Mouse (Mus musculus) small intestine, adult 2 months (tissue): ENCODE data around the gene Mfn2.

ENCODE experiments used
- CTCF ChIP-seq: fragments of 200-500 bp; IDR thresholded peaks from 2 replicates; pipeline ENCODE4 v1.5.1; 2012; ENCODE audit warnings: low read depth, mild to moderate bottlenecking, control low read depth, inconsistent platforms, low read length, moderate library complexity, mixed read lengths; ENCODE audit not compliant: insufficient replicate concordance, insufficient read length; ENCODE audit errors: extremely low read depth
- POLR2A ChIP-seq: fragments of 200-500 bp; IDR thresholded peaks from 2 replicates; pipeline ENCODE4 v1.6.1; 2012; ENCODE audit warnings: low read depth, mild to moderate bottlenecking, control low read depth, inconsistent platforms, low read length, moderate library complexity

GRCm38 (mm10) chr4:147904313-147905089, at the start of gene Mfn2:
- TF ChIP-seq CTCF (no peak), POLR2A (peak; percentile 43)
